Mouse (Mus musculus) Muller cell, postnatal 12 days (primary cell): ENCODE measurements around the gene Prlhr.

Source experiments
- DNase-seq: peaks from one replicate; pipeline ENCODE4 v3.0.0-alpha.2; 2015; ENCODE audit errors: inconsistent ontology term

Gene Prlhr

DNA sequence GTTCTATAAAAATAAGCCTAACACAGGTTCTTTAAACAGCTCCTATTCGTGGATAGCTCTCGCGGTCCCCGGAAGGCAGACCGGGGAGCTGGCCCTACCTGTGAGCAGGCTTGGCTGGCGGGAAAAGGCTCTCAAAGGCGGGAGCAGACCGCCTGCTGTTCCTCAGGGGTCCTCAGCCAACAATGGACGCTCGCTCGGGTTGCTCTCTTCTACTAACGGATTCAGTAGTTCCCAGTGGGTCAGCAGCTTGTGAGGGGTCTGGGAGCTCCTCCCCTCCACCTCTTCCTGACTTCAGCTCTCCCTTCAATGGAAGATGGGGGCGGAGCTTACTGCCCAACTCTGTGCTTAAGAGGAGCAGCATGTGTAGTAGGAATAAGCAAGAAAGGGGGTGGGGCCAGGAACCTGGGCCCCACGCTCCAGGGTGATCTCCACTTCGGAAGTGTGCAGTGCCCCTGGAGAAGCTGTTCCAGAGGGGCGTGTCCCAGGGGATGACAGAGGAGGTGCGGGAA is at the start of gene Prlhr:
Gene Prlhr (minus strand): TSS at position 51 of the 509 bp plus-strand sequence.
- DNase-seq, result no peak

DNA sequence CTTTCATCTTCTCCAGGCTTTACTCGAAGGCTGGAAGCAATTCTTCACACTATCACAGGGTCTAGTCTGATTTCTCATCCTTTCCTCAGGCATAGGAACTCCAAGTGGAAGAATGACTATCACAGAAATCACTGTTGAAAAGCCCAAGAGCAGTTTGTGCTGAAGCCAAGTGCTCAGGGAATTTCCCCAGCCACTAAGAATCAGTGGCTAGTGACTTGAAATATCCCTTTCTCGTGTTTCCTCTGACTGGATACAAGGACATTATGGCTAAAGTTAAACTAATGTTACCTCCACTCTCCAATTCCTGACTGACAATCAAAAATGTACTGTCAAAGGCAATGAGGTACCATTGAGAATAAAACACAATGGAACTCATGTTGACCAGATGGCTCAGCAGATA is 47.0 kb upstream of the Prlhr start:
- DNase-seq, result no peak

DNA sequence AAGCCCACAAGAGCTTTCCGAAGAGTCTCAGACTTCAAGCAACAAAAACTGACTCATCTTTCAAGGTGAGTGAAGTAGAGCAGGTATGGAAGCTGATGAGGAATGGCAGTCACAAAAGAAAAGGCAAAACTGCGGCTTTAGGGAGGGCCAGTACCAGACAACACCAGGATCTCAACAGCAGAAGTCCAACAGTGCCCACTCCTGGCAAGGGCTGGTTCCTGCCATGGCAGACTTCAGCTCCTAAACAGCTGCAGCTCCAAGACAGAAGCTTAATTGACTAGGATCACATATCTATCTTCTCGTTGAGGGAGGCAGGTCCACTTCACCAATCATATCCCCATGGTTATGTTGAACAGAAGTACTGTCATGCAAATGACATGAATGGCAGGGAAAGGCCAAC is 45.3 kb upstream of the Prlhr start:
- DNase-seq, result peak; percentile 6

DNA sequence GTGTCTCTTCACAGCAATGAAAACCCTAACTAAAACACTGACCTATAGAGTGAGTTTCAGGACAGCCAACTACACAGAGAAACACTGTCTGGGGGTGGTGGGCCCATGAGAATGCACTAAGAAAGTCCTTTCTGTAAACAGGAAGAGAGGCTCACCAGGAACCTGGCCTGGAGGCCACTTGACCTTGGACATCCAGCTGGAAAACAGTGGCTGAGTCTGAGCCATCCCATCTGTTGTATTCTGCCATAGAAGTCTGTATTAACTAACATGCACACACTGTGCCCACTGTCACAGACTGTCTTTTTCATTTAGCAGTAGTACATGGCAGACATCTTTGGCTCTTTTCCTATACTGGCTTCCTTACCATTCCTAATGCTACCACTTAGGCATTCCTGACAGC is 32.1 kb upstream of the Prlhr start:
- no peak for DNase-seq

DNA sequence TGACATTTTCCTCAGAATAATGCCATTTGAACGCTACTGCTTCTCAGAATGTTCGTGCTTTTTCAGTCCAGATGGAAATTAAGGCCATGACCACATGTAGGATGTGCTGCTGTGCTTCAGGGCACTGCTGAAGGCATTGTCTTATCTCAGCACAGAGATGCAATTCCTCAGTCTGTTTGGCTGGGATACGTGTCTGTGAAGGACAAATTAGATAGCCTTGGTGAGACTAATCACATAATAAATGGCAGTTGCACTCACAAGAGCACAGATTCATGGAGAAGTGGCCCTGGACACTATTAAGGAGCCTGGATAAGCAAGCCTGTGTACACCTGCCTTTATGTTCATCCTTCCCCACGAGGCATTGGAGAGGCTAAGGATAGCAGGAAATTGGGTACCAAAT is 29.1 kb upstream of the Prlhr start:
- DNase-seq, result no peak

DNA sequence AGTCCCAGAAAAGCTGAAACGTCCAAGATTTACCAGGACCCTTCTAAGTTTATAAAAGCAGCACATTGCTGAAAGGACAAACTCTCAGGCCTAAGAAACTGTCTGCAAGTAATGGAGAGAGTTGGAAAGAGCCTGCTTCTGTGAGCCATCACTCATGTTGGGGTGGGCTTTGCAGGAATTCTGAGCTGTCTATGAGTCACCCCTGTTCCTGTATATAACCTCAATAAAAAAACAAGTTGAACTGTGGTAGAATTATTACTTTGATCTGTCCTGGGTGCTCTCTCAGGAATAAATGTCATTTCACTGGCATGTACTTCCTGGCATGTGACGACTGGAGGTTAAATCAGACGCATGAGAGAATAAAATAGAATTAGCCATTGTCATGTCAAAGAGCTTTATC is 27.7 kb upstream of the Prlhr start:
- DNase-seq, result no peak

DNA sequence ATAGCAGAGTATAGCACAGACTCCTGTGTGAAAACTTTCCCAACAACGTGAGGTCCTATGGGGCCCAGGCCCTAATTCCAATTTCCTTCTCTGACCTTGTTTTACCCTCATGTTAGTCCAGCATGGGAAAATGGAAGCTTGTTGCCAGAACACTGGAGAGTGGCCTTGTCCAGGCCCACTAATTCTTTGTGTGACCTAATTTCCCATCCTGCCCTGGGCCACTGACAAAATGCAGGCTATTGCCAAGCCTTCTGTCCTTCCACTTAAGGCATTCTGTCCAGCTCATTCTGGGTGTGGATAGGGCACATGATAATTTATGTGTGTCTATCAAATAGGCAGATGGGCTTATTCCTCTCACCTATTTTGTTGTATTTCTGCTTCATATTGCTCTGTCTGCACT is 21.5 kb upstream of the Prlhr start:
- DNase-seq, result peak; percentile 12

DNA sequence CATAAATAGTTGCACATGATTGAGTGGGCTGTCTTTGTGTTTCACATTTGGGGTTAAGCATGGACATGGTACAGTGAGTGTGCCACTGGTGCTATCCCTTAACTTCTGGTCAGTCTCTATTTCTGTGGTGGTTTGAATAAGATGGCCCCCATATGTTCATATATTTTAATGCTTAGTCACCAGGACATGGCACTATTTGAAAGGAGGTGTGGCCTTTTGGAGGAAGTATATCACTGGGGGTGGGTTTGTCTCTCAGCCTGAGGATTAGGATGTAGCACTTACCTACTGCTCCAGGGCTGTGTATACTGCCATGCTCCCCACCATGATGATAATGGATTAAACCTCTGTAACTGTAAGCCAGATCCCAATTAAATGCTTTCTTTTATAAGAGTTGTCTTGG is 17.2 kb upstream of the Prlhr start:
- no peak for DNase-seq

DNA sequence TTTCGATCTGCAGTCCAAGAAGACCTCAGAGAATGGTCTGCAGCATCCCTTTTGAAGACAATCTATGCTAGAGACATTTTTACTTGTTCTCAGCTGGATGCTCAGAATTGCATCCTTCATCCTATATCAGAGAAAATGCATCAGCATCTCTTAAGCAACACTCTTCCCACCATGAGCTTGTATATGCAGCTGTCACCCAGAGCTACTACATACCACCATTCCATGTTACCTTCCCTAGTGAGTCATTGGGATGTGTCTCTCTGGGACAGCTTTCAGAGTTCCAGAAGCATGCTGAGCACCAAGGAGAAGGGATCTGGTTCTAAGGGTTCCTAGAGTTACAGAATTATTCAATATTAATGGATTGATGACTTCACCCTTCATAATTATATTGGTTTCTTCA is 10.8 kb upstream of the Prlhr start:
- DNase-seq, result no peak

DNA sequence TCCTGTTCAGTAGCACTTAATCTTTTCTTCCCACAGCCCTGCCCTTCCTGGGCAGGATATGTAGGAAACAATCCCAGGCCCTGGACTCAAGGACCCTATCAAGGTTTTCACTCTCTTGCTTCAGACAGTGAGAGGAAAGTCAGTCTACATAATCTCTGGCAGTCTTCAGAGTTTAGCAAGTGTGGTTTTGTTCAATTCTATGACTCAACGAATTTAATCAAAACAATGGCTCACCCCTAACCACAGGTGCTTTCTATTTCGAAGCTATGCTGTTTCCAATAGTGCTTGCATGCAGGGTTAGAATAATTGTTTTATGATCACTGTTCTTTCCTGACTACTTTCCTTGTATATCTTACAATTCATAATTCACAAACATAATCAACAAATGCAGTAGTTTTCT is 9.7 kb upstream of the Prlhr start:
- no peak for DNase-seq

DNA sequence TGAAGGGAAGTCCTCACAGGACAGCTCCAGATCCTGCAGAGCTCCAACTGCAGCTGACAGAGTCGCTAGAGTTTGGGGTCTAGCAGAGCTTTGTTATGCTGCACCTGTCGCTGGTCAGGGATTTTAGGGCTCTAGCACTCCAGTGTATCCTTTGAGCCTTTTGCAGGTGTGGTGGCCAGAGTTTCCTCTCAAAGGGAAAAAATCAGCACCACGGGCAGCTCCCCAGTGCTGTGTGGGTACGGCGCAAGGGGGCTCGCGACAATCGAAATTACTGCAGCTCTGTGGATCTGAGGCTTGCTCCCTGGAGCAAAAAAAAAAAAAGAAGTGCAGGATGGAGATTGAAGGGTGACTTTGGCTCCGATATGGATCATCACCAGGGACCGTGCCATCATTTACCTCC is 742 bp upstream of the Prlhr start:
- DNase-seq, result peak; percentile 59

DNA sequence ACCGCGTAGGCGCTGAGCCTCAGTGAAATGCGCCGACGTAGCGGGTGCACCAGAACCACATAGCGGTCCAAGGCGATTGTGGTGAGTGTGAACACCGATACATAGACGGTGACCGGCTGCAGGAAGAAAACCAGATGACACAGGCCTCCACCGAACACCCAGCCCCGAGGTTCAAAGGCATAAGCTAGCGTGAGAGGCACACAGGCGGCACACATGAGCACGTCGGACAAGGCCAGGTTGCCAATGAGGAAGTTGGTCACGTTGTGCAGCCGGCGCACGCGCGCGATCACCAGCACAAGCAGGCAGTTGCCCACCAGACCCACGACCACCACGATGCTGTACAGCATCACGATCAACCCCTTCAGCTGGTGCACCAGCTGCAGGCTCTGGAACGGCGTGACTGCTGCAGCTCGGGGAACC is 506 bp downstream of the Prlhr start:
- no peak for DNase-seq

DNA sequence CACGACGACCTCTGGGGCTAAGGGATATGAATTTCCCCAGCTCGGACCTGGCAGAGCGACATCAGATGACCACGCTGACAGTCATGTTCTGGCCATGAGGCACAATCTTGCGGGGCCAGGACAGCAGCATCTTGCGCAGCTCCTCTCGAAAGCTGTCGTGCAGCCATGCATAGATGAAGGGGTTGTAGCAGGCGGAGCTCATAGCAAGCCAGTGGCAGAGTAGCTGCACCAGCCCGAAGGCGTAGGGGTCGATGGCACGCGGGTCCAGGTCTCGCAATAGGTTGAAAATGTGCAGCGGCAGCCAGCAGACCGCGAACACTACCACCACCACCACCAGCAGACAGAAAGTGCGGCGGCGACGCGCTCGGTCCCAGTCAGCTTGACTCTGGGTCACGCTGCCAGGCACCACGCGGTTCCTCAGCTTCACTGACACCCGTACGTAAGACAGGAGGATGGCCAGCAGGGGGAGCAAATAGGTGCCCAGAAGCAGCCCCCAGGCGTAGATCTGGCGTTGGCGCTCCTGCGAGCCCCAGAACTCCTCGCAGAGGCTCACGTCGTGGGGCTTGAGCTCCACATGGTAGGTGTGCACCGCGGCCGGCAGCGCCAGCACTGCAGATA is 1.0 kb downstream of the Prlhr start:
- peak; percentile 58 for DNase-seq

DNA sequence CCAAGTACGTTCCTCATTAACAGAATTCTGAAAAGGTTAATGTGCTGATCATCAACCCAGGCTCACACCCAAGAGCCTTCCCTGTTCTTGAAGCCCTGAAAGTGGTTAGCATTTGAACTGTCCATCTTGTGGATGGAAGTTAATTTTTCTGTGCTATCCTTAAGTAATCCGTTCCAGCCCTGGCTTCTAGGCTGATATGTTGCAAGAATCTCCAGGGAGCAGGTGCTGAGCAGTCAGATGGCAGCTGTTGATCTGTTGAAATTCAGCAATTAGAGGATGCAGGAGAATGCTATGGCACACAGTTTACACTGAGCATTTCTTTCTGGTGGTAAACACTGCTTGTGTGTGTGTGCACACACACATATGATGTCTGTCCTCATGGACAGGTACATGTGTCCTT is 2.4 kb downstream of the Prlhr start:
- no peak for DNase-seq

DNA sequence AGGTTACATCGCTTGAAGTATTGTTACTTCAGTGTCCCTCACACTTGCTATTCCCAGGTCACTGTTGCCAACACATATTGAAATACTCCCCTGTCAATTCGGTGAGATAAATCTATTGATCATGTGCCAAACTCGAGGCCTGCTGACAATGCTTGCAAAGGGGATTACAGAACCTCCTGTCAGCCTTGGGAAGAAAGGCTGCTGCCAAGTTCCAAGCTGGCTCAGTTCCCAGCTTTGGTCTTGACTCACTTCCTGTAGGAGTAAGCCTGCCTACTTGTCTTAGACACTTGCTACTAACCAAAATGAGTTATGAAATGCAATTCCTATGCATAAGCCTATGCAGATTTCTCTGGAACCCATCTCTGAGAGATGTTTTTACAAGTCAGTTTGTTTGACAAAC is 4.2 kb downstream of the Prlhr start:
- peak; percentile 94 for DNase-seq

DNA sequence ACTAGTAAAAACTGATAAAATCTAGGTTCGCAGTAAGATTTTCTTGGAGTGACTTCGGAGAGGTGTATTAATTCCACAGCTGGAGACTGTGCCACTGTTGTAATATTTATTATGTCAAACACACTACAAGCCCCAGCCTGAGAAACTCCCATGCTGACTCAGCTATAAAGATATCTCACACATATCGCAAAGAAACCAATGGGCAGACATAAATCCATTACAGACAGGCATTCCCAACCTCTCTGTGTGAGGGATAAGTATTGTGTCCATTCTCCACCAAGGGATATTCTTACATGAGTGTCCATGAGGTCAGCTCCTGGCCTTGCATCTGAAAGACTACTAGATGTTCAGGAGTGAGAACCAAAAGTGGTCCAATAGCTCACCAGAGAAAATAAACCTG is 4.7 kb downstream of the Prlhr start:
- no peak for DNase-seq

DNA sequence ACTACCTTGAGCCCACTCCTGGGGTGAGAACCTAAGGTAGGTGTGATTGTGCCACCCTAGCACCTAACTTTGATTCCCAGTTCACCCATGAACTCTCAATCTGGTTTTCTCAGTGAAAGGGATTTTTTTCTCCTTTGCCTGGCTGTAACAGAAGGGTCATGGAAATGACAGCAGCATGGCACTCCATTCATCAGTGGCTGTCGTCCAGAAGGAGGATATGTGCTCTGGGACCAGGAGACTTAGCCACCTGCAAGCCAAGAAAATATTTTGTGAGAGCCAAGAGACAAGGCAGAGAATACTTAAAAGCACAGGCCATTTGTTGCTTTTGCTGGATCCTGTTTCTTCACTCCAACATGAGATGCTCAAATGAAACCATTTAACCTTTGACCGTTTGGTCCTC is 6.6 kb downstream of the Prlhr start:
- DNase-seq, result no peak

DNA sequence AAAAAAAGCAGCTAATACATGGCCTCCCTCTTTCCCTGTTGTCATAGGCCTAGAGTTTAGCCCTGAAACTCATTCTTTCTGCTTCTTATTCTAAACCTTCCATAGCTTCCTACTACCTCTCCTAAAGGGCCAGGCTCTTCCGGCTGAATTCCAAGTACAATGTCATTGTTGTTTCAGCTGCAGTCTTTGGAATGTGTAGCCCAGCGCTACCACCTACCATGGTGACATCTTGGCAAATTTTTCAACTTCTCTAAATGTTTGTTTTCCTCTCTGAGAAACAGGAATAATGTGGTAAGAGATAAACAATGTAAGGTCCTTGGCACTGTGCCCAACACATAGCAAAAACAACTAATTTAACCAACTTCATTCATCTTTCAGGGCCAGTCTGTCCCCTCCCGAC is 8.4 kb downstream of the Prlhr start:
- peak; percentile 71 for DNase-seq

DNA sequence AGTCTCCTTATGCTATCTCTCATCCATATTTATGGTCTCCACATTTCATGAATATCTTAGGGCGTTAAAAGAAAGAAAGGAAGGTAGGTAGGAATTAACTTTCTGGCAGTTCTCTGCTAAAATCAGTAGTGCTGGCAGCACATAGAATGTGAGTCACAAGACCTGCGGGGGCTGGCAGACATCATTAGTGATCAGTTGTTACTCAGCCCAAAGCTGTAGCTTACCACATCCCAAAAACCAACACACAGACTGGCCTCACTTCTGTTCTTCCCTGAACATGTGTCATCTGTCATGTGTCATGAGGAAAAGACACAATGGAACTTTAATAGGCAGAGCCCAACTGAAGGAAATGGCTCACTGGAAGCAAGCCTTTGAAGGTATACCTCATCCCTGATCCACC is 9.0 kb downstream of the Prlhr start:
- peak; percentile 39 for DNase-seq

DNA sequence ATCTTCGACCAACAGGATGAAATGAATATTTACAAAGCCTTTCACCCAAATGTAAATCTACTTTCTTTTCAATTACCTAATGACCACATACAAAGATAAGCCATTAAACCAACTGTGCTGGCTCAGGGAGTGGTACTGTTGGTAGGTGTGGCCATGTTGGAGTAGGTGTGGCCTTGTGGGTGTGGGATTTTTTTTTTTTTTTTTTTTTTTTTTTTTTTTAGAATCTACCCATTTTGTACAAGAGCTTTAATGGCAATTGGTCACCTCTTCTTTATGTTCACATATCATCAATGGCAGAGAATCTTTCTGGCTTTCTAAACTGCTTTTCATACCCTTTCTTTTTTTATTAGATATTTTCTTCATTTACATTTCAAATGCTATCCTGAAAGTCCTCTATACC is 12.3 kb downstream of the Prlhr start:
- DNase-seq, result no peak

DNA sequence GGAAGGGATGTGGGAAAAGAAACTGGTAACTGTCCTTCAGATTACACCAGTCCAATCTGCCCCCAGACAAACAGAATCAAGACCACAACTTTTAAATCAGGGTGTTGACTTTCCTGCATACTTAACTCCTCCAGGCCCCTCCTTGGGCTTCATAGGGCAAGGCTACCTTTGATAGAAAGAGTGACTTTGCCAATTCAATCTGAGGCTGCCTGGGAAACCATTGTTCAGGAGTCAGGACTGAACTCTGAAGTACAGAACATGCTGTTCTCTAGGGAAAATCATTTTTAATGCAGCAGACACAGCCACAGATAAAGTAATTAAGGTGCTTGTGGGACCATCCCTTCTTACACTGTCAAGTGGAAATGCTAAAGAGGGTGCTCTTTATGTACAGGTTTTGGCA is 27.6 kb downstream of the Prlhr start:
- DNase-seq, result no peak

DNA sequence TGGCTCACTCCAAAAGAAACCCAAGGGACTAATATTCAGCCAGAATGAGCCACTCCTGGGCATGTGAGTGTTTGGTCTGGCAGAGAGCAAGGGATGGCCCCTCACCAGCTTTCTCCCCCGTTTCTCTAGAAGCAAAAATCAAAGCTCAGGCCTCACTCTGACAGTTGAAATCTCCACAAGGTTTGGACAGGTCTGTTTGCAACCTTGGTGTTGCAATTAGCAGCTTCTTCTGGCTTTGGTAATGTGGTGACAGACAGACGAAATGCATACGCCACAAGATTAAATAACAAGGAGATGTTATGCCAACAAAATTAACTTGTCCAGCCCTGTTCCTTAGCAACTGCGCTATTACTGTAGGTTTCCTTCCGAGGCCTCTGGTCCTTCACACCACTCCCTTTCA is 28.0 kb downstream of the Prlhr start:
- DNase-seq, result no peak

DNA sequence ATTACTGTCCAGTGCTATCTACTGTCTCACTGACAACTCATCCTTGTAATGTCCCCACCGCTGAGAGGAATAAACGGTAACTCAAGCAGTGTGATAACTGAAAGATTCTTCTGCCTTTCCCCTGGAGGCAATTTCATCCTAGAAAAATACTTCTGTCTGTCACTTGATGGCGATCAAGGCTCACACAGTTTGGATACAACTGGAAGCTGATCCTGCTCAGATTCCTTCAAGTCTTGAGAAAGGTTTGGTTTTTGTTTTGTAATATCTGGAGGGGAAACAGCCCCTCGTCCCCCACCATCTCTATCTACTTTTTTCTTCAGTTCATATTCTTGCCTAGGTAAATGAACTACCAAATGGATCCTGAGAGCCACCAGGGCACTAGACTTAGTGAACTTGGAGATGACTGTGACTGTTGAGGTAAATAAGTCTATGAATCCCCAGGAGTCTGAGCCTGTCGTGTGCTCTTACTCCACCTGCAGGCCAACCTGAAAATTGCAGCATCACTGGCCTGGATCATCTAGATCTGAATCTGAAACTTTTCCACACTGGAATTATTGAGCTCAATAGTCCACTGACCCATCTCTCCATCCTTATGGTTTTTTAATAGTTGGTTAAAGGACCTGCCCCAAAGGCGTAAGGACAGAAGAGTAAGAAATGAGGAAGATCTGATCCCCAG is 30.4 kb downstream of the Prlhr start:
- DNase-seq, result peak; percentile 36
